Comparison of ENCODE assay signal across 8 mouse cellular contexts in genomic region chr7:109703190-109704015, GRCm38 (mm10). TPM values are rescaled to one million over a fixed set of nuclear protein-coding genes. Genes with fewer than 3 reads are reported as not detected.
DNase-seq lines count a peak whose midpoint lies in the region; ATAC-seq and TF ChIP-seq lines count a peak whose summit lies in the region.

Gene St5 (minus strand): TSS chr7:109703605.
Gene Akip1 (plus strand): TSS chr7:109703690.

- H3K27me3 ChIP-seq in CH12.LX (replicated peaks), result no peaks in the 10 kb centered on the region
- H3K27me3 ChIP-seq in forebrain, embryonic 13.5 days, result no peaks in the 10 kb centered on the region
- H3K27me3 ChIP-seq in liver, postnatal 0 days (ENCODE audit: insufficient read depth, low read length), result no peaks in the 10 kb centered on the region
- no peaks in the 10 kb centered on the region for H3K27me3 ChIP-seq in neural tube, embryonic 14.5 days (ENCODE audit: control insufficient read depth, insufficient read depth, low read length)

- intact Hi-C loops in heart, postnatal 10 days (cut with DNase I), result loop anchor here (2.0 to 10.0 kb wide), 3 partner anchors 33 to 381 kb away; no protein-coding TSS in a partner anchor

- no peaks in the 10 kb centered on the region for H3K9me3 ChIP-seq in CH12.LX (replicated peaks; ENCODE audit: low read length)
- H3K9me3 ChIP-seq in forebrain, embryonic 13.5 days (replicated peaks), result no peaks in the 10 kb centered on the region
- H3K9me3 ChIP-seq in liver, postnatal 0 days (ENCODE audit: low read length), result no peaks in the 10 kb centered on the region
- no peaks in the 10 kb centered on the region for H3K9me3 ChIP-seq in neural tube, embryonic 14.5 days (ENCODE audit: control insufficient read depth, low read length)

- H3K79me2 ChIP-seq in CH12.LX (replicated peaks; ENCODE audit: control insufficient read depth, extremely low read depth, insufficient read depth, poor library complexity, severe bottlenecking), result no peaks in the 10 kb centered on the region; the same call in 1 of the 2 replicates

- under 1% methylated on average over 61 of the region's 61 CpGs for WGBS in forebrain, embryonic 13.5 days
- 2% methylated on average over 61 of the region's 61 CpGs for WGBS in large intestine, adult 2 months
- 2% methylated on average over 61 of the region's 61 CpGs for WGBS in liver, postnatal 0 days (ENCODE audit: insufficient replicate concordance)
- under 1% methylated on average over 60 of the region's 61 CpGs for WGBS in neural tube, embryonic 14.5 days

- TF ChIP-seq EP300 in CH12.LX (IDR thresholded peaks at IDR 0.05; ENCODE audit: low read length), result no peak
- TF ChIP-seq EP300 in liver, postnatal 0 days (IDR thresholded peaks at IDR 0.05; ENCODE audit: low read depth), result no peak

- DNase-seq in CH12.LX (ENCODE audit: extremely low read depth), result peak; percentile 91
- DNase-seq in heart, postnatal 10 days, result peak; percentile 96 to 98
- DNase-seq in large intestine, adult 2 months (ENCODE audit: low read depth, low spot score), result peak; percentile 57
- peak; percentile 98 for DNase-seq in liver, postnatal 0 days
- DNase-seq in testis, postnatal 10 days (ENCODE audit: low spot score), result peak; percentile 100

- ATAC-seq in cerebellum, adult (ENCODE audit: insufficient number of reproducible peaks, low FRiP score, low TSS enrichment), result peak; percentile 74
- peak; percentile 97 for ATAC-seq in forebrain, embryonic 13.5 days
- ATAC-seq in liver, postnatal 0 days, result peak; percentile 95
- peak; percentile 98 for ATAC-seq in neural tube, embryonic 14.5 days (ENCODE audit: low read depth)

- TF ChIP-seq POLR2A in CH12.LX (IDR thresholded peaks at IDR 0.05; ENCODE audit: low read depth, low read length), result peak; percentile 83

- peak within 1 kb of the TSS; percentile 46 for H3K9ac ChIP-seq in CH12.LX (ENCODE audit: insufficient read depth, low read depth)
- H3K9ac ChIP-seq in forebrain, embryonic 13.5 days, result peak within 1 kb of the TSS; percentile 73
- H3K9ac ChIP-seq in liver, postnatal 0 days (replicated peaks), result peak within 1 kb of the TSS; percentile 77
- peak within 1 kb of the TSS; percentile 35 for H3K9ac ChIP-seq in neural tube, embryonic 14.5 days (replicated peaks; ENCODE audit: low read depth, low read length)

- TF ChIP-seq RAD21 in CH12.LX (IDR thresholded peaks at IDR 0.05; ENCODE audit: low read depth, low read length), result no peak

- peak within 1 kb of the TSS; percentile 73 to 86 (median 77) for H3K4me3 ChIP-seq in CH12.LX (replicated peaks in 1 of 3; ENCODE audit: low read depth in 2 of 3, low read length in 2 of 3, poor library complexity in 1 of 3)
- peak within 1 kb of the TSS; percentile 57 for H3K4me3 ChIP-seq in forebrain, embryonic 13.5 days
- peak within 1 kb of the TSS; percentile 64 for H3K4me3 ChIP-seq in liver, postnatal 0 days (ENCODE audit: low read depth, low read length)
- peak within 1 kb of the TSS; percentile 67 for H3K4me3 ChIP-seq in neural tube, embryonic 14.5 days (ENCODE audit: low read depth, low read length)

- H3K36me3 ChIP-seq in CH12.LX (replicated peaks in 1 of 2; ENCODE audit: control insufficient read depth in 1 of 2, insufficient read depth in 1 of 2, low read length in 1 of 2), result peaks cover 9 to 14% of the 10 kb centered on the region in 2 experiments
- peaks cover 5% of the 10 kb centered on the region; the same call in 1 of the 2 replicates for H3K36me3 ChIP-seq in forebrain, embryonic 13.5 days (ENCODE audit: poor library complexity, severe bottlenecking)
- peaks cover 5% of the 10 kb centered on the region for H3K36me3 ChIP-seq in liver, postnatal 0 days (replicated peaks; ENCODE audit: insufficient read depth, low read length)
- H3K36me3 ChIP-seq in neural tube, embryonic 14.5 days (ENCODE audit: control insufficient read depth, insufficient read depth, low read length), result no peaks in the 10 kb centered on the region

- H3K4me2 ChIP-seq in CH12.LX (ENCODE audit: insufficient read depth, low read depth, poor library complexity, severe bottlenecking), result peak within 1 kb of the TSS; percentile 17
- peak within 1 kb of the TSS; percentile 75 for H3K4me2 ChIP-seq in forebrain, embryonic 13.5 days
- H3K4me2 ChIP-seq in liver, postnatal 0 days (ENCODE audit: low read depth, low read length), result peak within 1 kb of the TSS; percentile 83
- peak within 1 kb of the TSS; percentile 62 for H3K4me2 ChIP-seq in neural tube, embryonic 14.5 days (ENCODE audit: low read depth, low read length)

- dilution Hi-C loops in CH12.LX (cut with MboI; ENCODE audit: extremely low pct_ligation_motif_present, extremely low pct_unique_long_range_greater_than_20kb, low sequenced_read_pairs), result no loop called here

- H3K27ac ChIP-seq in CH12.LX (ENCODE audit: insufficient read depth, low read depth), result no peak within 1 kb of the TSS
- no peak within 1 kb of the TSS for H3K27ac ChIP-seq in forebrain, embryonic 13.5 days
- peak within 1 kb of the TSS; percentile 58 for H3K27ac ChIP-seq in liver, postnatal 0 days (ENCODE audit: low read depth)
- no peak within 1 kb of the TSS for H3K27ac ChIP-seq in neural tube, embryonic 14.5 days (ENCODE audit: low read depth, low read length)

- no peak for TF ChIP-seq CTCF in CH12.LX (conservative IDR thresholded peaks at IDR 0.05 in 1 of 2, IDR thresholded peaks at IDR 0.05 in 1 of 2; ENCODE audit: low read depth in 2 of 2, low read length in 2 of 2)
- no peak for TF ChIP-seq CTCF in liver, postnatal 0 days (IDR thresholded peaks at IDR 0.05; ENCODE audit: low read depth)

- in situ Hi-C loops in CH12.LX (cut with MboI; ENCODE audit: low pct_ligation_motif_present, low pct_unique_long_range_greater_than_20kb, low sequenced_read_pairs), result loop anchor here (10.0 kb wide), 1 partner anchor 179 kb away; no protein-coding TSS in a partner anchor

- peaks cover 5 to 42% of the 10 kb centered on the region in 2 experiments; a peak in 3 of 4 replicates for H3K4me1 ChIP-seq in CH12.LX (ENCODE audit: control insufficient read depth in 1 of 2, insufficient read depth in 2 of 2)
- peaks cover 9% of the 10 kb centered on the region; the same call in 1 of the 2 replicates for H3K4me1 ChIP-seq in forebrain, embryonic 13.5 days
- H3K4me1 ChIP-seq in liver, postnatal 0 days (ENCODE audit: insufficient read depth), result peaks cover 4% of the 10 kb centered on the region; the same call in 1 of the 2 replicates
- no peaks in the 10 kb centered on the region for H3K4me1 ChIP-seq in neural tube, embryonic 14.5 days (ENCODE audit: control insufficient read depth, insufficient read depth, low read length)

TF ChIP-seq in CH12.LX, 34 proteins besides CTCF, POLR2A, EP300 and RAD21:
- TF ChIP-seq ZMIZ1 (IDR thresholded peaks at IDR 0.05; ENCODE audit: low read depth, low read length), result peak; percentile 58
- no peak for TF ChIP-seq ZC3H11A (IDR thresholded peaks at IDR 0.05; ENCODE audit: low read depth, low read length)
- no peak for TF ChIP-seq UBTF (IDR thresholded peaks at IDR 0.05; ENCODE audit: low read depth, low read length)
- peak; percentile 95 for TF ChIP-seq NRF1 (IDR thresholded peaks at IDR 0.05; ENCODE audit: low read depth, low read length)
- peak; percentile 47; the same call in 1 of the 2 replicates for TF ChIP-seq TCF12 (IDR thresholded peaks at IDR 0.05; ENCODE audit: low read depth, low read length)
- TF ChIP-seq USF2 (conservative IDR thresholded peaks at IDR 0.05; ENCODE audit: low read depth, low read length), result peak; percentile 53
- TF ChIP-seq SMC3 (IDR thresholded peaks at IDR 0.05; ENCODE audit: low read depth, low read length), result no peak
- TF ChIP-seq SIN3A (IDR thresholded peaks at IDR 0.05; ENCODE audit: low read length), result peak; percentile 83
- peak; percentile 87 for TF ChIP-seq NELFE (IDR thresholded peaks at IDR 0.05; ENCODE audit: low read depth, low read length)
- no peak for TF ChIP-seq POLR2AphosphoS2 (IDR thresholded peaks at IDR 0.05; ENCODE audit: low read depth, low read length)
- TF ChIP-seq BHLHE40 (IDR thresholded peaks at IDR 0.05; ENCODE audit: low read depth, low read length), result peak; percentile 69
- TF ChIP-seq MXI1 (IDR thresholded peaks at IDR 0.05; ENCODE audit: low read depth, low read length), result peak; percentile 69
- peak; percentile 92 for TF ChIP-seq MAX (IDR thresholded peaks at IDR 0.05; ENCODE audit: low read length)
- TF ChIP-seq USF1 (IDR thresholded peaks at IDR 0.05; ENCODE audit: low read depth, low read length), result peak; percentile 78
- peak; percentile 49; the same call in 1 of the 2 replicates for TF ChIP-seq HCFC1 (IDR thresholded peaks at IDR 0.05; ENCODE audit: low read depth, low read length)
- TF ChIP-seq ETS1 (conservative IDR thresholded peaks at IDR 0.05; ENCODE audit: low read depth, low read length), result no peak
- no peak for TF ChIP-seq ZKSCAN1 (IDR thresholded peaks at IDR 0.05; ENCODE audit: borderline replicate concordance, low read depth, low read length)
- TF ChIP-seq TBP (conservative IDR thresholded peaks at IDR 0.05; ENCODE audit: low read depth, low read length), result no peak
- TF ChIP-seq ELF1 (IDR thresholded peaks at IDR 0.05; ENCODE audit: low read depth, low read length), result peak; percentile 95
- TF ChIP-seq E2F4 (IDR thresholded peaks at IDR 0.05; ENCODE audit: insufficient replicate concordance, low read depth, low read length), result peak; percentile 80; the same call in 1 of the 2 replicates
- no peak for TF ChIP-seq PAX5 (IDR thresholded peaks at IDR 0.05; ENCODE audit: low read length)
TF ChIP-seq in CH12.LX: peak in this region for 13.

RNA-seq across cellular contexts. Expression of gene St5, which starts in this region (rescaled TPM):
- total RNA-seq in CH12.LX (2012; rRNA removed) (1.6 and 1.9 TPM in 2 replicates), CH12.LX (2014; rRNA removed) (1.3 and 1.5 TPM in 2 replicates)
- 3.4 and 4.1 TPM in 2 replicates for polyA plus RNA-seq in CH12.LX (2012; ENCODE audit: insufficient read length, low read depth)
- polyA plus RNA-seq in forebrain, embryonic 13.5 days (2015; fragmentation: Nextera tagmentation; extraction: Ambion mirVana), result 12.0 and 13.0 TPM in 2 replicates
- 10 to 100 TPM; 52.6 to 58.4 TPM for total RNA-seq in heart, postnatal 10 days (2021)
- polyA plus RNA-seq in large intestine, adult 2 months (2012; rRNA removed), result 32.0 and 55.1 TPM in 2 replicates
- polyA plus RNA-seq in liver, postnatal 0 days (2015; fragmentation: Nextera tagmentation; extraction: Ambion mirVana), result 33.4 and 33.9 TPM in 2 replicates
- polyA plus RNA-seq in neural tube, embryonic 14.5 days (2014; fragmentation: Nextera tagmentation; extraction: Ambion mirVana), result 18.7 and 27.2 TPM in 2 replicates

RNA-seq across cellular contexts. Expression of gene Akip1, which starts in this region (rescaled TPM):
- total RNA-seq in CH12.LX (2012; rRNA removed) (34.5 and 35.0 TPM in 2 replicates), CH12.LX (2014; rRNA removed) (38.5 and 42.5 TPM in 2 replicates)
- polyA plus RNA-seq in CH12.LX (2012; ENCODE audit: insufficient read length, low read depth), result 46.2 and 51.5 TPM in 2 replicates
- 17.0 and 18.1 TPM in 2 replicates for polyA plus RNA-seq in forebrain, embryonic 13.5 days (2015; fragmentation: Nextera tagmentation; extraction: Ambion mirVana)
- 10 to 100 TPM; 18.1 to 18.8 TPM for total RNA-seq in heart, postnatal 10 days (2021)
- polyA plus RNA-seq in large intestine, adult 2 months (2012; rRNA removed), result 8.8 and 12.3 TPM in 2 replicates
- polyA plus RNA-seq in liver, postnatal 0 days (2015; fragmentation: Nextera tagmentation; extraction: Ambion mirVana), result 23.7 and 24.5 TPM in 2 replicates
- 12.4 and 12.9 TPM in 2 replicates for polyA plus RNA-seq in neural tube, embryonic 14.5 days (2014; fragmentation: Nextera tagmentation; extraction: Ambion mirVana)

Comparison
In these comparisons a context has a peak if more than half of its experiments do, and no peak if none do; other contexts are left out.
1. RNA of gene St5 (total RNA-seq): 52.6 to 58.4 TPM in heart, postnatal 10 days; 1.3 to 1.9 TPM in CH12.LX; every median in the first group is over 10 times any median in the second.
2. H3K4me2 ChIP-seq: peak in every context shown above with its lines; median percentile 83 in liver, postnatal 0 days; 75 in forebrain, embryonic 13.5 days; 62 in neural tube, embryonic 14.5 days; 17 in CH12.LX.
3. Peak in every context shown above with its lines, with median percentiles within 50 percentile points of each other: DNase-seq, H3K4me3 ChIP-seq, H3K9ac ChIP-seq and ATAC-seq.